Mouse (Mus musculus) pancreas, adult 10 weeks (tissue): Measurements from ENCODE around the gene Plscr1. TPM values are rescaled to one million over a fixed set of nuclear protein-coding genes. Genes with fewer than 3 reads are reported as not detected.

Source experiments
- polyA plus RNA-seq: library from polyadenylated mRNA; stranded (reverse); fragments of 350-450 nt; fragmentation: Illumina TruSeq; extraction: RNeasy Lipid Tissue Mini Kit (QIAGEN cat#74804); gene quantifications from one replicate; pipeline ENCODE4 v1.2.3, GENCODE M21; 2015; ENCODE audit warnings: low read depth, low replicate concordance; ENCODE audit not compliant: insufficient read depth

Plscr1 gene
- 8.7 TPM for polyA plus RNA-seq

GRCm38 (mm10) chr9:92249447-92249852 lies at the start of gene Plscr1:
Gene Plscr1 (plus strand): TSS chr9:92249750.

GRCm38 (mm10) chr9:92275486-92276207 lies 26.1 kb downstream of the Plscr1 start, which contains the start of gene Plscr2:
Gene Plscr2 (plus strand): TSS chr9:92275602.

DNA sequence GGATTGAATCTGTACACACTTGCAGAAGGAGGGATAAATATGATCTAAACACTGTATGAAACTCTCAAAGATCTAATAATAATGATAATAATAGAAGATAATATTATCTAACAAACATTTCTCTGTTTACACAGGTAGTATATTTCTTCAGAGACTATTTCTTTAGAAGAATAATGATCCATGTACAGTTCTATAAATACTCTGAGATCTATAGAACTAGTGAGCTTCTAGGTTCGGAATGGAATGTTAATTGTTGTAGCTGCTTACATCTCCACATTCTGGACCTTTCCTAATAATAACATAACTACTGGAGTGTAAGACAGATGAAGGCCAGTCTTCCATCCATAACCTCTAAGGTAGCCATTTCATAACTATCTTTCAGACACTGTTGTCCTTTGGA lies 59.5 kb downstream of the Plscr1 start, which contains the start of gene 1700057G04Rik:
Gene 1700057G04Rik (plus strand): TSS at position 301 of the 400 bp plus-strand sequence.

Other genes starting within 250 kb of the Plscr1 start
- gene Plscr5, start 56.8 kb upstream of the Plscr1 start, polyA plus RNA-seq, result not detected
- 12.8 TPM for gene Plscr2, start 25.9 kb downstream of the Plscr1 start, polyA plus RNA-seq
- not detected for gene 1700057G04Rik, start 59.6 kb downstream of the Plscr1 start, polyA plus RNA-seq
- gene Plscr4, start 207.6 kb downstream of the Plscr1 start, polyA plus RNA-seq, result 6.0 TPM